Mouse (Mus musculus) midbrain, embryonic 11.5 days (tissue): ENCODE measurements around the gene Prm1. TPM values are rescaled to one million over a fixed set of nuclear protein-coding genes. Genes with fewer than 3 reads are reported as not detected.

Experiments used
- ATAC-seq: fragments of 200-750 bp; cut with Nextera tagmentation; 2 replicates; pipeline ENCODE4 v1.8.0; 2017; ENCODE audit warnings: moderate TSS enrichment, moderate library complexity; ENCODE audit not compliant: low FRiP score
- DNase-seq: peaks from one replicate; pipeline ENCODE4 v3.0.0; 2015; ENCODE audit warnings: low spot score; ENCODE audit errors: missing footprints
- H3K27ac ChIP-seq: fragments of 300-500 bp; sonication (generic); 2 replicates; pipeline ENCODE4 v1.5.1; 2014; ENCODE audit warnings: low read depth, low read length
- H3K27me3 ChIP-seq: fragments of 300-500 bp; sonication (generic); 2 replicates; pipeline ENCODE4 v1.6.1; 2014; ENCODE audit warnings: mild to moderate bottlenecking, low read length, moderate library complexity, mixed read lengths; ENCODE audit not compliant: control insufficient read depth, insufficient read depth
- H3K36me3 ChIP-seq: fragments of 300-500 bp; sonication (generic); 2 replicates; pipeline ENCODE4 v1.6.1; 2014; ENCODE audit warnings: mild to moderate bottlenecking, low read length, moderate library complexity, mixed read lengths; ENCODE audit not compliant: control insufficient read depth, insufficient read depth
- H3K4me1 ChIP-seq: fragments of 300-500 bp; sonication (generic); 2 replicates; pipeline ENCODE4 v1.6.1; 2014; ENCODE audit warnings: low read length; ENCODE audit not compliant: control insufficient read depth, insufficient read depth
- H3K4me2 ChIP-seq: fragments of 300-500 bp; sonication (generic); 2 replicates; pipeline ENCODE4 v1.6.1; 2014; ENCODE audit warnings: mild to moderate bottlenecking, moderate library complexity
- H3K4me3 ChIP-seq: fragments of 300-500 bp; sonication (generic); 2 replicates; pipeline ENCODE4 v1.5.1; 2014; ENCODE audit warnings: low read depth, low read length
- H3K9ac ChIP-seq: fragments of 300-500 bp; sonication (generic); 2 replicates; pipeline ENCODE4 v1.6.1; 2014; ENCODE audit warnings: low read length
- H3K9me3 ChIP-seq: fragments of 300-500 bp; sonication (generic); 2 replicates; pipeline ENCODE4 v1.6.1; 2016; ENCODE audit warnings: low read length; ENCODE audit not compliant: control insufficient read depth
- WGBS: fragments of 180-500 bp; shearing (Covaris S2); extraction: QIAGEN DNeasy Blood & Tissue Kit; methylation state at CpG from one replicate; pipeline ENCODE4 v1.1.7; 2014; 5-methylcytosine and 5-hydroxymethylcytosine counted together
- polyA plus RNA-seq: library from polyadenylated mRNA; unstranded; fragments of >200 nt; fragmentation: Nextera tagmentation; extraction: Ambion mirVana; gene quantifications from 2 replicates; pipeline ENCODE4 v1.2.1, GENCODE M21; 2014

The Prm1 gene
- polyA plus RNA-seq, 1 experiment from 2014 or later = not detected

DNA sequence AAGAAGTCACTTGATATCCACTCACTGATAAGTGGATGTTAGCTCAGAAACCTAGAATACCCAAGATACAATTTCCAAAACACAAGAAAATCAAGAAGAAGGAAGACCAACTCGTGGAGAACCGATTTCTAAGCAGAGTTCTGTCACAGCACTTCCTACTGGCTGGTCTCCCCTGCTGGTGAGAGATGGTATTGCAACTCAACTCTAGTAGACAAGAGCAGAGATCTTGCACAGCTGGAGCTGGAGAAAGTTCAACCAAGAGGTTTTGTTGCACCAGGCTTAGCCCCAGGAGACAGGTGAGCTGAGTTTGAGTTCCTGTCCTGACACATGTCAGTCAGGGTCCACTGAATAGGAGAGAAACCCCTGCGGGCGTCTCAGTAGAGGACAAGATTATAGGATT lies 38.5 kb downstream of the Prm1 start:
- 40% methylated on average over 4 of the region's 4 CpGs for WGBS
- Histone ChIP-seq H3K4me1 (no peaks in the 10 kb centered on the region), H3K9me3 (no peaks in the 10 kb centered on the region), H3K9ac (no peak overlapping the region), H3K27ac (no peak overlapping the region), H3K27me3 (no peaks in the 10 kb centered on the region), H3K36me3 (no peaks in the 10 kb centered on the region), H3K4me3 (no peak overlapping the region), H3K4me2 (no peak overlapping the region)
- ATAC-seq (no peak), DNase-seq (peak; percentile 94)

DNA sequence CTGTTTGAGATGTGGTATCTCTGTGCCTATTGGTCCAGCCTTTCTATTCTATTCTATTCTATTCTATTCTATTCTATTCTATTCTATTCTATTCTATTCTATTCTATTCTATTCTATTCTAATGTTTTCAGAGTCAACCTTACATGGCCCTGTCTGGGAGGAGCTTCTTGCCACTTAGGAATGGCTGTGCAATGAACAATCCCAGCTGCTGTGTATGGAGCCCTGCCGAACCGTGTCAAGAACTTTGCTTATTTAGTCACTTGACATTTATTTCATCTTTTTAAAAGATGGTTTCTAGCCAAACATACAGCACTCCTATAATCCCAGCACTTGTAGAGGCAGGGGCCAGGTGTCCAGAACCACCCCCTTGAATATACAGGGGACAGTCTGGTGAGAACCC lies 41.3 kb downstream of the Prm1 start:
- H3K27me3 ChIP-seq = no peaks in the 10 kb centered on the region
- ATAC-seq (no peak), DNase-seq (no peak)
- H3K36me3 ChIP-seq = no peaks in the 10 kb centered on the region
- no peak overlapping the region for H3K9ac ChIP-seq
- no peak overlapping the region for H3K27ac ChIP-seq
- H3K9me3 ChIP-seq = no peaks in the 10 kb centered on the region
- H3K4me3 ChIP-seq = no peak overlapping the region
- H3K4me1 ChIP-seq = no peaks in the 10 kb centered on the region
- no peak overlapping the region for H3K4me2 ChIP-seq
- 78% methylated on average over 2 of the region's 2 CpGs for WGBS

DNA sequence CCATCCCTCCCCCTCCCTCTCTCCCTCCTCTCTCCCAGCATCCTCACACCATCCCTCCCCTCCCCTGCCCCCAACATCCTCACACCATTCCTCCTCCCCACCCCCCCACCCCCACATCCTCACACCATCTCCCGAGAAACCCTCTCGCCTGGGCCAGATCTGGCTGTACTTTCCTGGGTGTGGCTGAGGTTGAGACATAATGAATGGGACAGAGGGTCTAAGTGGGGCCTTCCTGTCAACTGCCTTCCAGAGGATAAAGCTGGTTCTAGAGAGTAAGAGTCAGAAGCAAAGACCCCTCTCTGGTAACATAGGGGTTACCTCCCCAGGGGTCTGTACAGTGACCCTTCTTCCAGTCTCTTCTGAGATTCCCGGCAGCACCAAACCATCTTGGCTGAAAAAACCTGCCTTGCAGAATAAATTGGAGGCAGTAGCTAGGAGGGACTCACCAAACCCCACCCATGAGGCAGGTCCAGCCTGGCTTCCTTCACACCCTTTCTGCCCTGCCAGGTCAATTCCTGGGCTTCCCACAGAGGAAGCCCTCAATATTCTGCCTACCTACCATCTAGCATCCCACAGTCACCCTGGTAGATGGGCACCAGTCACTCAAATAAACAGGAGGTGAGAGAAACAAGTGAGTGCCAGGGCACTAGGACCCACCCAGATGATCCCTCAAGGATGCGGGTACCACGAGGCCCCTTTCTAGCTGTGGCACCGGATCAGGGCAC lies 41.9 kb downstream of the Prm1 start:
- WGBS = 66% methylated on average over 6 of the region's 6 CpGs
- H3K36me3 ChIP-seq = no peaks in the 10 kb centered on the region
- ATAC-seq (no peak), DNase-seq (no peak)
- no peaks in the 10 kb centered on the region for H3K9me3 ChIP-seq
- H3K4me1 ChIP-seq = no peaks in the 10 kb centered on the region
- H3K9ac ChIP-seq = no peak overlapping the region
- H3K27me3 ChIP-seq = no peaks in the 10 kb centered on the region
- no peak overlapping the region for H3K4me3 ChIP-seq
- no peak overlapping the region for H3K4me2 ChIP-seq
- no peak overlapping the region for H3K27ac ChIP-seq

DNA sequence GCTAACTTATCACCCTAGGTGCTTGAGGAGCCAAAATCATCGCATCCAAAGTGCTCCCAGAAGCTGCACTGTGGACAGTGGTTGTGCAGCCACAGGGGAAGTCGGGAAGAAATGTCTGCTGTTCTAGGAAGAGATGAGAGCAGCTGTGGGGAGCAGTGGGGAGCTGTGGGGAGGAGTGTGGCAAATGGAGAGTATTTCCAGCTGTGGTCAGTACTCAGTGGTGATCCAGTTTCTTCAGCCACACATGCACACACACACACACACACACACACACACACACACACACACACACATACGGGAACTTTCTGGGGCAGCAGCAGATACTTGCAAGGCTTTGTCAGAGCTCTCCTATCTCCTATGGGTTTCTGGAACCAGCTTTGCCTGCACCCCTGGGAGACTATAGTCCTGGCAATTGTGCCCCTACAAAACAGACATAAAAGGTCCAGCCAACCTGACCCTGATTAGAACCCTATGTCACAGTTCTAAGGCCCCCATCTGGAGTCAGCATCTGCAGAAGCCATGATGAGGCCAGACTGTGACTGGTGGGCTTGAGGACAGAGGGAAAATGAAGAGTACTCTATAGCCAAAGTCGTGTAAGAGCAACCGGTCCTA lies 43.0 kb downstream of the Prm1 start:
- Histone ChIP-seq H3K4me1 (no peaks in the 10 kb centered on the region), H3K27me3 (no peaks in the 10 kb centered on the region), H3K36me3 (no peaks in the 10 kb centered on the region), H3K4me2 (no peak overlapping the region), H3K9ac (no peak overlapping the region), H3K27ac (no peak overlapping the region), H3K9me3 (no peaks in the 10 kb centered on the region), H3K4me3 (no peak overlapping the region)
- ATAC-seq = no peak
- 79% methylated on average over 5 of the region's 5 CpGs for WGBS
- no peak for DNase-seq

DNA sequence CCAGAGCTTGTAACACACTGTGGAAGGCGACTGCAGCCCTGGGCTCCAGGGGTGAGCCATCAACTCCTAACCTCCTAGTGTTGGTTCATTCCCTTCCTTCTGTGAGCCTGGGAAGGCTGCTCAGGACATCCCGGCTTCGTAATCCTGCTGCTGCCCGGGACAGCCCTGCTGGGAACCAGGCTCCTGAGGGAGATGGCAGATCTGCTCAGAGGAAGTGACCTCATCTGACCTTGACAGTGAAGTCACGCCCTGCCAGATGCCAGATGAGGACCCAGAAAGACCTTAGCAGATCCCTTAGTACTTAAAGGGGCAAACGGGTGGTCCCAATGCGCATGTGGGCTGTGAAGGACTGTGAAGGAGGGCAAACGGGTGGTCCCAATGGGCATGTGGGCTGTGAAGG lies 44.5 kb downstream of the Prm1 start:
- no peak overlapping the region for H3K9ac ChIP-seq
- no peak overlapping the region for H3K27ac ChIP-seq
- no peaks in the 10 kb centered on the region for H3K27me3 ChIP-seq
- H3K9me3 ChIP-seq = no peaks in the 10 kb centered on the region
- ATAC-seq (no peak), DNase-seq (no peak)
- H3K36me3 ChIP-seq = no peaks in the 10 kb centered on the region
- no peaks in the 10 kb centered on the region for H3K4me1 ChIP-seq
- WGBS = 71% methylated on average over 8 of the region's 8 CpGs
- no peak overlapping the region for H3K4me3 ChIP-seq
- no peak overlapping the region for H3K4me2 ChIP-seq

DNA sequence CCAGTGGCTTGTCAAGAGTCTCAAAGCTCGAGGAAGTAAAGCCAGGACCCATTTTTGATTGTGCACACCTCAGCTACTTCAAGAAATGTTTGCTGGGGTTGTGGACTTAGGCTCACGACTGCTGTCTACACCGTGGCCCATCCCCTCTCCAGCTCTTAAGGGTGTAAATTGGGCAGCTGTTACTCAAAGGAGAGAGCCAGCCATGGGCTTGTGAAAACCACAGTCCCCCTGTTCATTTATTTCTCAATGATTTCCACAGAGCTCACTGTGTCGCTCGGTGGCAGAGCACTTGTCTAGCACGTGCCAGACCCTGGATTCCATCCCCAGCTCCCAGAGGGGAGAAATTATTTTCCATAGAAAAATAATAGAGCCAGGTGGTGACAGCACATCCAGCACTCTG lies 49.5 kb downstream of the Prm1 start:
- Histone ChIP-seq H3K4me1 (no peaks in the 10 kb centered on the region), H3K4me3 (no peak overlapping the region), H3K4me2 (no peak overlapping the region), H3K9me3 (no peaks in the 10 kb centered on the region), H3K27me3 (no peaks in the 10 kb centered on the region), H3K9ac (no peak overlapping the region), H3K36me3 (no peaks in the 10 kb centered on the region), H3K27ac (no peak overlapping the region)
- no peak for DNase-seq
- 82% methylated on average over 6 of the region's 6 CpGs for whole genome bisulfite sequencing
- no peak for ATAC-seq

DNA sequence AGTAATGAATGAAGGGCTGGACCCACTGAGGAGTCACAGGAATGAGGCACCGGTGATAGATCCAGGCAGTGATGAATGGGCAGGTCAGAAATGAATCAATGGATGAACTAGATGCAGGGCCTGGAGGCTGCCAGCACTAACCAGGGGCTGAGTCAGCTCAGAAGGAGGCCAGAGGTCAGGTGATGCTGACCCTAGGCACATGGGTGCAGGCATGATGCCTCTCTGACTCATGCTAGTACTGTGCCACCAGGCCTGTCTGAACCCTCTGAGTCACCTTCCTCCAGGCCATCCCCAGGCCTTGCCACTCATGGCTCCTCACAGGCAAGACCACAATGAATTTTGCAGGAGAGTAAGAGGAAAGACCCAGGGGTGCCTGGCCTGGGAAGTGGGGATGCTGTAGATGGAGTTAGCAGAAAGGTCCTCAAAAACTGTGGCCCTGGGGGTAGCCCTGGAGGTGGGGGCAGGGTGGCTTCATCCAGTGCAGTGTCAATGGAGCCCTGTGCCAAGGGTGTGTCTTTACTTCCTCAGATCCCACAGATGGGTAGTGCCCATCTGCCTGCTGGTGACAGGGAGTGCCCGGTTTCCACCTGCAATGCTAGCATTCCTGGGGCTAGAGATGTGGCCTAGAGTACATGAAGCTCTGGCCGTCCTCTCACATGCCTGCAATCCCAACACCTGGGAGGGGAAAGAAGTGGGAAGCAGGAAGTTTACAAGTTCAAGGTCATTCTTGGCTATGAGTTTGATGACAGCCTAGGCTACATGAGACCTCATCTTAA lies 50.9 kb downstream of the Prm1 start:
- no peak overlapping the region for H3K4me2 ChIP-seq
- no peaks in the 10 kb centered on the region for H3K4me1 ChIP-seq
- WGBS = 93% methylated on average over 3 of the region's 3 CpGs
- H3K9ac ChIP-seq = no peak overlapping the region
- H3K36me3 ChIP-seq = no peaks in the 10 kb centered on the region
- DNase-seq = no peak
- H3K4me3 ChIP-seq = no peak overlapping the region
- H3K27ac ChIP-seq = no peak overlapping the region
- no peaks in the 10 kb centered on the region for H3K9me3 ChIP-seq
- no peaks in the 10 kb centered on the region for H3K27me3 ChIP-seq
- no peak for ATAC-seq

DNA sequence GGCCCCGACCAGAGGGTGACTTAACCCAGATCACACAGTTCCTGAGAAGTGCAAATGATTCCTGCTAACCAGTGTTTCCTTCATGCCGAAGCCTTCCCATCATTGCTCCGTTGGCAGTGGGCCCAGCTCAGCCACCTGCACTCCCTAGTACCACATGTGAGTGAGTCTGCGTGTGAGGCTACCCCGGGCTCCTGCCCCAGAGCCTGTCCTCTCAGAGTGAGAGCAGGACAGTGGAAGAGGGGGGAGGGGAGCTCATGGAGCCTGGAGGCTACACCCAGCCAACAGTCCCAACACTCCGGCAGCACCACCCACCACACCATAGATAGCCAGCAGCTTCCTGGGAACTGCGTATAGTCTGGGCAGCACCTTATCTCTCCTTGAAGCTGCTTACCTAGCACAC lies 55.8 kb downstream of the Prm1 start:
- no peak overlapping the region for H3K4me2 ChIP-seq
- no peak overlapping the region for H3K27ac ChIP-seq
- no peaks in the 10 kb centered on the region for H3K9me3 ChIP-seq
- ATAC-seq = no peak
- no peak for DNase-seq
- no peak overlapping the region for H3K4me3 ChIP-seq
- no peaks in the 10 kb centered on the region for H3K36me3 ChIP-seq
- no peaks in the 10 kb centered on the region for H3K27me3 ChIP-seq
- no peaks in the 10 kb centered on the region for H3K4me1 ChIP-seq
- no peak overlapping the region for H3K9ac ChIP-seq
- 82% methylated on average over 7 of the region's 7 CpGs for WGBS

DNA sequence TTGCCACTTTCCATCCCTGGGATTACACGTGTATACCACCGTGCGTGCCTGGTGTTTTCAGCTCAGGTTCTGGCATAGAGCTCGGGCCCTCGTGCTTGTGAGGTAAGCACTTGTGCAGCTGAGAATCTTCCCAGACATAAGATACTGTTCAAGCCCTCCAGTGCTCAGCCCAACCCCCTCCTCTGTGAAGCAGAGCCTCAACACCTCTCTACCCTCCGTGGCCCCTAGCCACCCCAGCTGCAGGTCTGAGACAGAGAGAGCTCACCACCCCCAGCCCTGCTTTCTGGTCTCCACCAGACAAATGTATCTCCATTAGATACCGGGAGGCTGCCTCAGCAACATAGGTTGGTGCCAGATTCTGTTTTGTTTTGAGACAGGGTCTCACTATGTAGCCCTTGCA lies 56.4 kb downstream of the Prm1 start:
- Histone ChIP-seq H3K4me2 (no peak overlapping the region), H3K36me3 (no peaks in the 10 kb centered on the region), H3K27me3 (no peaks in the 10 kb centered on the region), H3K9me3 (no peaks in the 10 kb centered on the region), H3K9ac (no peak overlapping the region), H3K27ac (no peak overlapping the region), H3K4me3 (no peak overlapping the region), H3K4me1 (no peaks in the 10 kb centered on the region)
- 86% methylated on average over 7 of the region's 7 CpGs for WGBS
- DNase-seq (no peak), ATAC-seq (no peak)
